Mouse (Mus musculus): ENCODE results near the gene Dedd2. TPM values are rescaled to one million over a fixed set of nuclear protein-coding genes. Genes with fewer than 3 reads are reported as not detected.
A peak's percentile ranks its signal among the peaks of the same experiment; 100 is the strongest.
"Not testable (repeated sequence)": the region's sequence is repeated elsewhere in the genome, so short reads cannot be mapped to it uniquely, and the experiment has no call there.

Dedd2 gene
- total and polyA plus RNA-seq, 2 experiments from 2014 or later: 9.5 to 33.8 TPM

- H3K9ac ChIP-seq (replicated peaks; ENCODE audit: low read depth, low read length): peak within 1 kb of the TSS; percentile 86
- H3K4me1 ChIP-seq (ENCODE audit: control insufficient read depth, insufficient read depth): peaks cover 23% of the 10 kb centered on the region
- ATAC-seq (ENCODE audit: insufficient read depth, low read depth) (peak; percentile 86), DNase-seq (ENCODE audit: low spot score) (peak; percentile 100)
- peaks cover 13% of the 10 kb centered on the region for H3K36me3 ChIP-seq (replicated peaks; ENCODE audit: control insufficient read depth, insufficient read depth, low read length)
- H3K27me3 ChIP-seq (ENCODE audit: control insufficient read depth, insufficient read depth, low read length): no peaks in the 10 kb centered on the region
- H3K4me3 ChIP-seq (ENCODE audit: low read depth, low read length): peak within 1 kb of the TSS; percentile 80
- no peaks in the 10 kb centered on the region for H3K9me3 ChIP-seq (replicated peaks; ENCODE audit: control insufficient read depth, low read length)
- peak within 1 kb of the TSS; percentile 86 for H3K4me2 ChIP-seq (ENCODE audit: low read depth, low read length)
- TF ChIP-seq EP300 (IDR thresholded peaks at IDR 0.05; ENCODE audit: low read depth) (no peak; the same call in none of the 2 replicates), CTCF (IDR thresholded peaks at IDR 0.05; ENCODE audit: low read depth) (no peak)
- under 1% methylated on average over 29 of the region's 29 CpGs for WGBS
- peak within 1 kb of the TSS; percentile 93 for H3K27ac ChIP-seq (ENCODE audit: low read depth)
Measured at GRCm38 (mm10) chr7:25267301-25267750, 46.9 kb upstream of the Dedd2 start, which contains the start of gene Cic. Gene Cic (plus strand): TSS chr7:25267704.

DNA sequence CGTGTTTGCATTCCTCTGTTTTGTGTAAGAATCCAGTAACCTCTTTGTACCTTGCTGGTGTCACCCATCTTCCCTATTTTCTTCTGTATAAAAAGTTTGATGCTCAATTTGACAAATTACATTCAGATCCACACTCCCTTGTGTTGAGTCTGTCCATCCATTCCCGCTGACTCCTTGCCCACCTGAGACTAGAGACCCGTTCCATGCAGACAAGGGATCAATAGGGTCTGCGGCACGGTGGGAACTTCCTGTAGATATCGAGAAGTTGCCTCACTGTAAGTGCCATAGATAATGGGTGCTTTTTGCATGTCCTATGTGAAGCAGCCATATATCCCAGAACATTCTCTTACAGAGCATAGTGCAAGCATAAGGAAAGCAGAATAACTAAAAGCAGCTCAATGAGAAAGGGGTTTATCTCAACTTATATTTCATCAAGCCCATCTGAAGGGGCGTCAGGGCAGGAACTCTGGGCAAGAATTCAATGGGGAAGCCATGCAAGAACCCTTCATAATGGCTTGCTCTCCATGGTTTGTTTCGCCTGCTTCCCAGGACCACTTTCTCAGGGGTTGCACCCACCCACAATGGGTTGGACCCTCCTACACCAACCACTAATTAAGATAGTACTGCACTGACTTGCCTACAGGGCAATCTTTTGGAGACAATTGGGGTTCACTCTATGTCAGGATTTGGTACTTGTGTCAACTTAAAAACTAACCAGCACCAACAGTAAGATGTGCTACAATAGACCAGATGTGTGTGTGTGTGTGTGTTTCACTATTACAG is 46.0 kb upstream of the Dedd2 start:
- H3K9ac ChIP-seq (replicated peaks; ENCODE audit: low read depth, low read length): no peak overlapping the region
- H3K4me3 ChIP-seq (ENCODE audit: low read depth, low read length): no peak overlapping the region
- 75% methylated on average over 8 of the region's 8 CpGs for WGBS

DNA sequence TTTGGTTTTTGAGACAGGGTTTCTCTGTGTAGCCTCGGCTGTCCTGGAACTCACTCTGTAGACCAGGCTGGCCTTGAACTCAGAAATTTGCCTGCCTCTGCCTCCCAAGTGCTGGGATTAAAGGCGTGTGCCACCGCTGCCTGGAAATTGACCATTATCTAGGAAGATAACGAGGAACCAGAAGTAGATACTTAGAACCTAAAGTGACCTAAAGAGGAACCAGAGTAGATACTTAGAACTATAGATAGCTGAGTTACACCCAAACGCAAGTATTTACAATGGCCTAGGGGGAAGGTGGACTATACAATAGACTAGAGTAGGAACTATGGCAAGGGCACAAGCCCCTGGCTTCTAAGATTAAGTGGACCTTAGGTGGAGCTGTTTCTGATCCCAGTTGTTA is 45.3 kb upstream of the Dedd2 start:
- H3K4me1 ChIP-seq (ENCODE audit: control insufficient read depth, insufficient read depth): peaks cover 23% of the 10 kb centered on the region
- not testable (repeated sequence) for H3K4me3 ChIP-seq (ENCODE audit: low read depth, low read length); H3K4me2 ChIP-seq (ENCODE audit: low read depth, low read length); H3K9me3 ChIP-seq (replicated peaks; ENCODE audit: control insufficient read depth, low read length); H3K36me3 ChIP-seq (replicated peaks; ENCODE audit: control insufficient read depth, insufficient read depth, low read length); DNase-seq (ENCODE audit: low spot score); H3K9ac ChIP-seq (replicated peaks; ENCODE audit: low read depth, low read length); H3K27ac ChIP-seq (ENCODE audit: low read depth); H3K27me3 ChIP-seq (ENCODE audit: control insufficient read depth, insufficient read depth, low read length); ATAC-seq (ENCODE audit: insufficient read depth, low read depth)
- WGBS: 60% methylated on average over 5 of the region's 5 CpGs

More for the DNA sequence above, 46.0 kb upstream of the Dedd2 start:
- H3K27ac ChIP-seq (ENCODE audit: low read depth): no peak overlapping the region
- no peak overlapping the region; the same call in 1 of the 2 replicates for H3K4me2 ChIP-seq (ENCODE audit: low read depth, low read length)
- TF ChIP-seq EP300 (IDR thresholded peaks at IDR 0.05; ENCODE audit: low read depth): no peak
- no peak for TF ChIP-seq CTCF (IDR thresholded peaks at IDR 0.05; ENCODE audit: low read depth)
- peaks cover 23% of the 10 kb centered on the region for H3K4me1 ChIP-seq (ENCODE audit: control insufficient read depth, insufficient read depth)
- DNase-seq (ENCODE audit: low spot score): no peak
- H3K27me3 ChIP-seq (ENCODE audit: control insufficient read depth, insufficient read depth, low read length): no peaks in the 10 kb centered on the region
- no peaks in the 10 kb centered on the region for H3K9me3 ChIP-seq (replicated peaks; ENCODE audit: control insufficient read depth, low read length)
- peaks cover 4% of the 10 kb centered on the region; the same call in 1 of the 2 replicates for H3K36me3 ChIP-seq (replicated peaks; ENCODE audit: control insufficient read depth, insufficient read depth, low read length)
- ATAC-seq (ENCODE audit: insufficient read depth, low read depth): no peak

DNA sequence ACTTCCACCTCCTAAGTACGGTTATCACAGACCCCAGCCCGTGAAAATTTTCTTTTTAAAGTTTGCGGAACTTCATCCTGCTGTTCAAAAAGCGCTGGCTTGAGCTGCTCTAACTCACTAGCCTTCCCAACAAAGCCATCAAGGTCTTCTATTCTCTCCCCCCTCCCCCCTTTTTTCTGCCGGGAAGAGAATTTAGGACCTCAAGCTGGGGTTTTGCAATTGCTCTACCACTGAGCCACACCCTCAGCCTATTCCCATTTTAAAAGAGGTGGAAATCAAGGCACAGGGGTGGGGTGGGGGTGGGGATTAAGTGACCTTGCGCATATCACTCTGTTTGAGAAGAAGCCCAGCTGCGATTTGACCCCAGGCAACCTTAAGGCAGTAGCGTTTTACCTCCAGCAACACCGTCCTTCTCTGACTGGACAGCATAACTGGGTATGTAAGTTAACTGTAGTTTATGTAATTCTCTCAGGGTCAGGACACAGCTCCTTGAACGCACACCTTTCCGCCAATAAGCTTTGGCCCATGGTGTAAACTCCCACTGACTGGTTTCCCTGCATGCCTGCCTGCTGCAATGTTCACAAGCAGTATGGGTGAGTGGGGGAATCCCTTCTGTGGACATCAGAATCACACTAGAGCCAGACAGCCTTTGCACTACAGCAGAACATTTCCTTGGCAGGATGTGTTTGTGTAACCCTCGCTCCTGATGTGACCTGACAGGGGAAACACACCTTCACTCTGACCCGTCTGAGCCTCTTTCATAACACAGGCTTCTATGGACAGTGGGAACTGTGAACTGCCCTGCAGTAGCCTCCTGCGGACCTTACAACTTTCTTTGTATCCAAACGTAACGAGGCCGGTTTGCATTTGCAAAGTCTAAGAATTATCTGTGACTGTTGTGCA is 43.8 kb upstream of the Dedd2 start:
- 46% methylated on average over 17 of the region's 17 CpGs for WGBS

GRCm38 (mm10) chr7:25261896-25262295 is 41.5 kb upstream of the Dedd2 start:
- H3K9me3 ChIP-seq (replicated peaks; ENCODE audit: control insufficient read depth, low read length): no peaks in the 10 kb centered on the region
- ATAC-seq (ENCODE audit: insufficient read depth, low read depth) (no peak), DNase-seq (ENCODE audit: low spot score) (no peak)
- no peak overlapping the region for H3K4me2 ChIP-seq (ENCODE audit: low read depth, low read length)
- H3K9ac ChIP-seq (replicated peaks; ENCODE audit: low read depth, low read length): no peak overlapping the region
- no peak overlapping the region for H3K27ac ChIP-seq (ENCODE audit: low read depth)
- TF ChIP-seq EP300 (IDR thresholded peaks at IDR 0.05; ENCODE audit: low read depth) (no peak), CTCF (IDR thresholded peaks at IDR 0.05; ENCODE audit: low read depth) (no peak)
- H3K36me3 ChIP-seq (replicated peaks; ENCODE audit: control insufficient read depth, insufficient read depth, low read length): no peaks in the 10 kb centered on the region
- 71% methylated on average over 1 of the region's 1 CpGs for WGBS
- H3K27me3 ChIP-seq (ENCODE audit: control insufficient read depth, insufficient read depth, low read length): no peaks in the 10 kb centered on the region
- no peak overlapping the region for H3K4me3 ChIP-seq (ENCODE audit: low read depth, low read length)
- peaks cover 4% of the 10 kb centered on the region; the same call in 1 of the 2 replicates for H3K4me1 ChIP-seq (ENCODE audit: control insufficient read depth, insufficient read depth)

More for the DNA sequence above, 43.8 kb upstream of the Dedd2 start:
- Histone ChIP-seq H3K27ac (ENCODE audit: low read depth) (no peak overlapping the region), H3K27me3 (ENCODE audit: control insufficient read depth, insufficient read depth, low read length) (no peaks in the 10 kb centered on the region), H3K4me2 (ENCODE audit: low read depth, low read length) (no peak overlapping the region), H3K9ac (replicated peaks; ENCODE audit: low read depth, low read length) (no peak overlapping the region), H3K4me3 (ENCODE audit: low read depth, low read length) (no peak overlapping the region), H3K9me3 (replicated peaks; ENCODE audit: control insufficient read depth, low read length) (no peaks in the 10 kb centered on the region), H3K4me1 (ENCODE audit: control insufficient read depth, insufficient read depth) (peaks cover 14% of the 10 kb centered on the region), H3K36me3 (replicated peaks; ENCODE audit: control insufficient read depth, insufficient read depth, low read length) (no peaks in the 10 kb centered on the region)
- ATAC-seq (ENCODE audit: insufficient read depth, low read depth) (no peak), DNase-seq (ENCODE audit: low spot score) (no peak)
- TF ChIP-seq CTCF (IDR thresholded peaks at IDR 0.05; ENCODE audit: low read depth): no peak
- TF ChIP-seq EP300 (IDR thresholded peaks at IDR 0.05; ENCODE audit: low read depth): no peak
